Mouse (Mus musculus) kidney, adult 8-10 months (tissue): ENCODE measurements around the gene H2-M5.
A peak's percentile ranks its signal among the peaks of the same experiment; 100 is the strongest.
"Not testable (repeated sequence)": the region's sequence is repeated elsewhere in the genome, so short reads cannot be mapped to it uniquely, and the experiment has no call there.

Experiments used
- DNase-seq, 2 experiments: peaks; one replicate each; pipeline ENCODE4 v3.0.0; 2022

Gene H2-M5

DNA sequence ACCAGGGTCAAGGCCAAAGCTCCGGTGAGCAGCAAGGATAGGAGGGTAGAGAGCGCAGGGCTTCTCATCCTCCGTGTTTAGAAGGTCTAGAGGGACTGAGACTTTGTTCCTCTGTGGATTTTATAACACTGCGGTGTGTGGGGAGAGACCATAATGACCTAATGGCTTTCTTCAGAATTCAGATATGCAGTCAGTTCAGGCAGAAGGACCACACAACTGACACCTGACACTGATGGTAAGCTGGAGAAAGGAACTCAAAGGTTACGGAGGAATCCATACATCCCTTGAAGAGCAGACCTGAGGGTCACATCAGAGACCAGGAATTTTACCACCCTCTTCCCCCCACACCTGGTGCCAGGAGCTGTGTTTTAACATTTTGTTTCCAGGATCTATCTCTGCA lies at the start of gene H2-M5:
Gene H2-M5, minus strand, starts transcription at position 101 of the 400 bp plus-strand sequence.
- DNase-seq = no peak

DNA sequence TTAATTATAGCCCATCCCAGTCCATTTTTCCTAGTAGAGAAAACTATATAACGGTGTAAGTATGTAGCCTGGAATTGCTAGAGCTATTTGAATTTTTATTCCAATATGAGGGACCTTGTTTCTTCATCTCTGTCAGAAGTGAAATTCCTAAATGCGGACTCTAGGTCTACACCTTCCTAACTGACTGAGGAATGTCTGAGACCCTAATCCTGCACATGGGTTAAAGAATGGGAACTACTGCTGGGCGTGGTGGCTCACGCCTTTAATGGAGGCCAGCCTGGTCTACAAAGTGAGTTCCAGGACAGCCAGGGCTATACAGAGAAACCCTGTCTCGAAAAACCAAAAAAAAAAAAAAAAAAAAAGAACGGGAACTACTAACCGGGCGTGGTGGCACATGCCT lies 39.8 kb upstream of the H2-M5 start:
- DNase-seq = no peak

DNA sequence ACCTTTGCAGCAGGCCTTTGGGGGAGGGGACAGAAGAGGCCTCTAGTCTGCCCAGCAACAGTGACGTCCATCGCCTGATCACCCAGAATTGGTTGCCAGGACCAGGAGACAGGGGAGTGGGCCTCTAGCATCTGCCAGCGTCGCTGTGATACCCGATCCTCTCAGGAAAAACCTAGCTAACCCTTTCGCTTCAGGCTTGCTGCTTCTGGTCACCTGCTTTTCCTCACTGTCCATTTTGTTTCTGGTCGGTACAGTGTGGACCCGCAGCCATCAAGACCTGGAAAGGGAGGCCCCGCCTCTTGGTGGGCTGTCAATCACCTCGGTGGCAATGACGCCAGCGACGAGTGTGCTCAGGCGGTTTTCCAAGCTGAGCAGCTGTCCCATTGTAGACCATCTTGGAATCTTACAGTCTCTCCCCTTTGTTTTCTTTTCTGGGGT lies 39.4 kb upstream of the H2-M5 start:
- peak; percentile 81 to 88 for DNase-seq

DNA sequence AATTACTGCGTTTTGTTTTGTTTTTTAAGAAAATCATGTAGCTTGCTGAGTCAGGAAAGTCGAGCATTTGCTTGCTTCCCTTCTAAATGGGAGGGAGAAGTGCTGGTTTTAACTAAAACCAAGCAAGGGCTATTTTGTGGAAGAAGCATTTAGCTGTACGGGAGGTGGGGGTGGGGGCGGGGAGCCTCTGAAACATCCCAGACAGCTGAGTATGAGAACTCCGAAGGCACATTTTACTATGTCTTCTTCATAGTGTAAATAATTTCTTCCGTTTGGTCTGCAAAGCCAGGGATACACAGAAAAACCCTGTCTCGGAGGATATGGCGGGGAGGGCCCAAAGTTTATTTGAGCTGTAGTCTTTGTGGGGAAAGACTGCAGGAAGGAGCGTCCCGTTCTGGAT lies 38.9 kb upstream of the H2-M5 start:
- DNase-seq = no peak

DNA sequence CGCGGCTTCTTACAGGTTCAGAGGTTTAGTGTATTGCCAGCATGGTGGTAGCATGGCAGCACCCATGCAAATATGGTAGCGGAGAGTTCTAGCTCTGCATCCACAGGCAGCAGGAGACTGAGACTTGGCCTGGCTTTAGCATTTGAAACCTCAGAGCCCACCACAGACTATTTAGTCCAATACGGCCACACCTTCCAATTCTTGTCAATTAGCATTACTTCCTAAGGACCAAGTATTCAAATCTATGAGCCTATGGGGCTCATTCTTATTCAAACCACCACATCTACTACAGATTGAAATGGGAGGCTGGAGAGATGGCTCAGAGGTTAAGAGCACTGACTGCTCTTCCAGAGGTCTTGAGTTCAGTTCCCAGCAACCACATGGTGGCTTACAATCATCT lies 38.1 kb upstream of the H2-M5 start:
- DNase-seq = no peak

DNA sequence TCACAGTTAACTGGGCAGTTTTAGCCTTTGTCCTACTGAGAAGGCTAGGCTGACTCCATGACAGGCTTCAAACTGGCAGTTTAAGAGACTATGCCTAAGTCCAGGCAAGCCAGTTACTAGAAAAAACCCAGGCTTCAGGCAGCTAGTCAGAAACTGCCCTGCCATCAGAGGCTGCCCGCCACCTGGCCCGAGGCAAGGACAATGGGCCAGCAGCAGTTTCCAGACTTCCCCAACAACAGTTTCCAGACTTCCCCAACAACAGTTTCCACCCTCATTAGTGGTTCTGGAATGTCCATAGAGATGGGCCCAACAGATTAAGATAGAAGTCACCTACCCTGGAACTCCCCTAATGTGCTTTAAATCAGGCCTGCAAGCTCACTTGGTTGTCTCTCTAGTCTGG lies 37.1 kb upstream of the H2-M5 start:
- DNase-seq = no peak

DNA sequence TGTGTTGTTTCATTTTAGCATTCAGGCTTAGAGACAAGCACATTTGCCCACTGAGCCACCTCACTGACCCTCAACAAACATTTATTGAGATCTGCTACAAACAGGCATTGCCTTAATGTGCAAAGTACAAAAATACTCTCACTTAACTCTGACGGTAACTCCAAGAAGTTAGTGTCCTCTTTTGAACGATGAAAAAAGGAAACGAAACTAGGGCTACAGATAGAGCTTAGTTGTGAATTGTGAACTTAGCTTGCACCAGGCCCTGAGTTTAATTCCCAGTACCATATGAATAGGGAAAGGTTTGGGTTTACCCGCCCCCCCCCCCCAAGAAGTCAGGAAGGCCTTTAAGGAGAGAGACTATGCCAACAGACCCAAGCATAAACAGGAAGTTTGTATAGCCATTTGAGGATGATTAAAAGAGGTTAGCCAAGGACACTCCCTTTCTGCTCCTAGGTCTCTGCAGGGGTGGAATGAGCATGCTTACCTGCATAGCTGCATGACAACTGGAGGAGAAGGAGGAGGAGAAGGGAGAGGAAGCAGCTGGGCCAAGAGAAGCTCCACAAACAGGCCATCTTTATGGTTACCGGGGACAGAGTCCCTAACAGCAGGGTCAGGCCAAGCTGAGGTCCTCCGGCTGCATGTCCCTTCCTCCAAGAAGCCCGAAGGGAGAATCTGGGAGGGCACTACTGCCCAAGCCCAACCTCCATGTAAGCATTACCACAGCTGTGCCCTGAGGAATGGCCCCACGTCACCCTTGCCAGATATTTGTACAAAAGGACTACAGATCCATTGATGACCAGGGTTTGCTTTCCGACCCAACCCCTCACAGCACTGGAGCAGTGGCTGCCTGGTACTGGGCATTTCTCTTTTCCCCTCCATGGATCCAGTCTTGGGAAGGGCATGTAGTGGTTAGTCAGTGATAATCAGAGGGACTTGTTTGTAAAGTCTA lies 33.6 kb upstream of the H2-M5 start, which contains the start of gene Mog:
Gene Mog, minus strand, starts transcription at position 771 of the 949 bp plus-strand sequence.
- DNase-seq = no peak

DNA sequence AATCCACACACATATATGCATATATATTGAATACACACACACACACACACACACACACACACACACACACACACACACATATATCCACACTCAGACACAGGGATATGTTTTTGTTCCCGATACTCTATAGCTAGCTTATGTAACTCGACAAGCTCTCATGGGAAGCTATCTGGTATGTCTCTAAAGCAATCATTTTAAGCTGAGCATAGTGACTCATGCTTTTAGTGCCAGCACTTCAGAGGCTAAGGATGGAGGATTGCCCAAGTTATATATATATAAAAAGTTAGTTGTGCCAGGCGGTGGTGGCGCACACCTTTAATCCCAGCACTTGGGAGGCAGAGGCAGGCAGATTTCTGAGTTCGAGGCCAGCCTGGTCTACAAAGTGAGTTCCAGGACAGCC lies 29.9 kb upstream of the H2-M5 start:
- DNase-seq = not testable (repeated sequence)

DNA sequence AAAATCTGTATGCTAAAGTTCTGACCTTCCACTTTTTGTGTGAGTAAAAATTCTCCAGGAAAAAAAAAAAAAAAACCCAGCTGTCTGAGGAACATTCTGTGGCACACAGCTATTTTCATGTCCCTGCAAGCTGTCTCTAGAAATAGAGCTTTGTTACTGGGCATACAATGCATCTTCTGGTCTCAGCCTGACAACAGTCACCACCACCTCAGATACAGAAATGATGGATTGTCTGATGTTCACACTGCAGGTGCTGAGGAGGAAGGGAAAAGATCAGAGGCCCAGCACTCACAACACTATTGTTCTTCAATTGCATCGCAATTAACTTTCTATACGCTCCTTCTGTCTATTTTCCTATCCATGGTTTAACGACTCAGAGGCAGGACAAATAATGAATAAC lies 29.0 kb upstream of the H2-M5 start:
- no peak for DNase-seq

DNA sequence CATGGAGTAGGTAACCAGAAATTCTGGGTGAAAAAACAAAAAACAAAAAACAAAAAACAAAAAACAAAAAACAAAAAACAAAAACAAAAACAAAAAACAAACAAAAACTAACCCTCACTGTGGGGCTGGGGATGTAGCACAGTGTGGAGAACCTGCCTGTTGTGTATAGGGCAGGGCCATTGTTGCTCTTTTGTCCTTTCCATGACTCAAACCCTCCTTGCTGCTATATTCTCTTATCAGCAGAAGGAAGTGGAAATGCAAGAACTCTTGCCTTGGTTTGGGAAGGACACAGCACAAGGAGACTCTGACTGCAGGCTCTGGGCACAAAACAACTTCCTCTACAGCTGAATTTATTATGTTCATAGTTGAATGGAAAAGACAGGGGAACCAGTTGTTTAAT lies 27.0 kb upstream of the H2-M5 start:
- no peak for DNase-seq

DNA sequence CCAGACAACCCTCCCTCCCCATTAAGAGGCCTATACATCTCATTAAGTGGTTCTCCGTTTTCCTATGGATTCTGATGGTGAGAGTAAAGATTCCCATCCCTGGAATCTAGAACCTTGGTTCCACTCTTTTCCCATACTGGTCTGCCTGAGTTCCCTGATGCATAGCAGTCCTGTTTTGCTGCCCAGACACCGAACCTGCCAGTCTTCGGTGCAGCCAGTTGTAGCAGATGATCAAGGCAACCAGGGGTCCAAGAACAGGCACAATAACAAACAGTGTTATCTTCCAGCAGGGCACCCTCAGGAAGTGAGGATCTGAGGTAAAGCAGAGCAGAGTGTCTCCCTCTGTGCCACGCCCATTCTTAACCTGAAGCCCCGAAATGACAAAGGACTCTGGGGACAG lies 22.8 kb upstream of the H2-M5 start:
- no peak for DNase-seq

DNA sequence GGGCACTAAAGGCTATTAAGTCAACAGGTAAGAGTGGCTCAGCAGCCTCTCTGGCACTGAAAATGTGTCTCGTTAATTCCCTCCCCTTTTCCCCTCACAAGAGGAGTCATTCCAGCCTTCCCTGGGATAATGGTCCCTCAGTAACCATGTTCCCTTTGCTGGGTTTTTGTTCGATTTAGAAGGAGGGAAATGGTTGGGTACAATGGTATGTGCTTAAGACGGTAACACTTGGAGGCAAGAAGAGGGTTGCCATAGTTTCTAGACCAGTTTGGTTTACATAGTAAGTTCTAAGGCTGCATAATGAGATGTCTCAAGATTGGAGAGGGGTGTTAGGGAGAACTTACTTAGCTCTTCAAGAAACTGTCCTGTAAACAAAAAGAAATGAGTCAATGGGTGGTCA lies 22.4 kb upstream of the H2-M5 start:
- no peak for DNase-seq

DNA sequence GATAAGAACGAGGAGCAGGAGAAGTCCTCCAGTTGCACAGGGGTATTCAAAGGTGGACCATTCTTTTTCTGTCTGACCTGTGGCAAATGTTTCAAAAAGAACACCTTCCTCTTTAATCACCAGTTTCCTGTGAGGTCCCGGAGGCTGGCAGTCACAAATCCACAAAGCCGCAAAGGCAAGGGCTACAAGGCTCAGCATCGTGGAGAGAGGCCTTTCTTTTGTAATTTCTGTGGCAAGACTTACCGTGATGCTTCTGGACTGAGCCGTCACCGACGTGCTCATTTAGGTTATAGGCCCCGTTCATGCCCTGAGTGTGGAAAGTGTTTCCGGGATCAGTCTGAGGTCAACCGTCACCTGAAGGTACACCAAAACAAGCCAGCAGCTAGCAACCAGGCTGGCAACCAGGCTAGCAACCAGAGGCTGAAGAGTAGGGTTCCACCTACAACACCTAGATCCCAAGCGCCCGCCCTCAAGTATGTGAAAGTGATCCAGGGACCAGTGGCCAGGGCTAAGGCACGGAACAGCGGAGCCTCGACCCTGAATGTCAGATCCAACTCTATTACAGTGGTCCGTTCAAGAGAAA lies 20.2 kb upstream of the H2-M5 start:
- DNase-seq = no peak

DNA sequence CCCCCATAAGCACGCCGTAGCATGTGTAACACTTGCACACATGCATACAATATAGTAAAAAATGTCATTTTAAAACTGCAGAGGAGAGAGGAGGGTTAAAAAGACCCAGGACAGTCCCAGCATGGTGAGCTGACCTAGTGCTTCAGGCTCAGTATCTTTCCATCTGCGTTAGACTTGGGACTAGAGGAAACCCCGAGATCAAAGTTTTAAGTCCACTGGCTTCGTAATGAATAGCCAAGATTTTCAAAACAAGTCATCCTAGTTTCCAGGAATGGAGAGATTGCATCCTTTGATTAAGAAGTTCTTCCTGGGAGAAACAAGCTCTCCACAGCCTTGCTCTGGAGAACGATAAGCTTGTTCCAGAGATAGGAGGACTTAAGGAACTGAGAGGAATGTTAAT lies 18.8 kb upstream of the H2-M5 start:
- DNase-seq = peak; percentile 10 to 12

DNA sequence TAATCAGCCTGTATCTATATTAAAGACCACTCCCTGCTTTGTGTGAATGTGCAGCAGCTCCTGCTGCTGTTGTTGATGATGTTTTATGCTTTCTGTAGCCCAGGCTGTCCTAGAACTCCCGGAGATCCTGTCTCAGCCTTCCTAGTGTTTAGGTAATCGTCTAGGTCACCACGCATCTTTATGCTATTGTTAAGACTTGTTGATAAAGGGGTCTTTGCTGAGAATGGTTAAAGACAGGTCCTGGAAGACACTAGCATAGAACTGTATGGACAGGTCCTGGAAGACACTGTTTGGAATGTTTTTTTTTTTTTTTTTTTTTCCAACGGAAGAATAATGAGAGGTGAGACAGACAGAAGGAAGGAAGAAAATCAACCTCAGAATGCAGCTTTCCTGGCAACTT lies 14.0 kb upstream of the H2-M5 start:
- DNase-seq = no peak

DNA sequence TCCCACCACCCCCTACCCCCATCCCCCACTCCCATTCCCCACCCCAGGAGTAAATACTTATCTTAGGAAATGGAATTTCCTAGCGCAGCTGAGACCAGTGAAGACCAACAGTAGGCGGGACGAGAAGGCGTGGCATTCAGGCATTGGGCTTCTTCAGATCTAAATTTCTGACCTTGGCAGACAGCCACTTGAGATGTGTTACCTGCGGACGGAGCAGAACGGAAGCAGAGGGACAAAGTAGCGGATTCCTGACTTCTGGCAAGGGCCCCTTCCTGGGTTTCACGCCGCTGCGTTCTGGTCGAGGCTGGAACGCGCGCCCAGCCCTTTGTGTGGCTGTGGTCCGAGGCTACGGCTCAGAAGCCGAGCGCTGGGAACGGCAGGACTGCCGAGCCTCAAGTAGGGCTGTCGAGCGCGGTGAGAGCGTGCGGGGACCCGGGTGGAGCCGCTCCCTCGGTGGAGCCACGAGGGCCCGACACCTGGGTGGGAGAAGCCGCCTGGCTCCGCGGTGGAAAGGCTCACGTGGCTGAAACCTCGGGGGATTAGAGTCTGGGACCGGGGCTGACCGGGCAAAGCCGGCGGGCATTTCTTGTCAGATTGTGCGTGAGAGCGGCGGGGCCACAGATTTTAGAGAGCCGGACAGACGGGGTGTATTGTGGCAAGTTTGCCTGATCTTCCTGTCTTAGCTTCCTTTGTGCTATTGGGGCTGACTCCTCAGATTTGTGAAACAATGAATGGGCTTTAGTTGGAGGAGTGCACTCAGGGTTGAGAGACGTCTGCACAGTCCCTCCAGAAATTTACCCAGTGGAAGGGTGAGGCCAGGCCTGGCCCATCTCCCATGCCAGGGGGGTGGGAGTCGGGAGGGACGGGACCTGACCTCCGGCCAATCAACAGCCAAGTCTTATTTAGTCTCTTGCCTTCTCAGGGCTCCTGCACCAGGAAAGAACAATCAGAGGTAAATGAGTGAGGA lies 13.3 kb upstream of the H2-M5 start:
- DNase-seq = peak; percentile 44 to 53

DNA sequence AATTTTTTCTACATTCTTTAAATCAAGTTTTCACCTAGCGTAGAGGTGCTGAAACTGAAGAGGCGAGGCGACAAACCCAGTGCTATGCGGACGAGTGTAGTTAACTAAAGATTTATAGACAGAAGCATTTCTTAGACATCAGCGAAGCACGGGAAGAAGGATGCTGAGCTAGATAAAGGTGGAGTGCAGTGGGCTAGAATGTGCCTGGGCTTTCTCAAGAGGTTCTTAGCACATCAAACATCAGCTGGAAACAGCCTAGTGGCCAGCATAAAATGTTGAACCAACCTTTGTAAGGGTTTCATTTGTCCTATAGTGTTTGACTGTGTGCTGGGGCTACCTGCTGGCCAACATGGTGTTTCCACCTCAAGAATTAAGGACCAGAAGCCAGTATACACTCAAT lies 11.5 kb upstream of the H2-M5 start, which contains the start of gene Zfp57:
Gene Zfp57, plus strand, starts transcription at position 301 of the 400 bp plus-strand sequence.
- no peak for DNase-seq

DNA sequence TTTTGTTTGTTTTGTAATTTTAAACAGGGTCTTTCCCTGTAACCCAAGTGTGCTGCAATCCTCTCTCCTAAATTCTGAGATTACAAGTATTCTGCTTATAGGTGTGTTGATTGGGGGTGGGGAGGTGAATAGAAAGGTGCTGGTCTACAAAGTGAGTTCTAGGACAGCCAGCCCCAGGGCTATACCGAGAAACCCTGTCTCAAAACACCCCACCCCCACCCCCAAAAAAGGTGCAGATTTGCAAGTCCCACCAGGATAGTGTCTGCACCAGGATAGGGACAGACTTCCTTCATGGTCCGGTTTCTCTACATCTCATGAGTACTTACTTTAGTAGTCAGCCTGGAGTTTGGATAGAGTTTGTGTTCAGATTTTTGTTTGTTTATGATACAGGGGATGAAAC lies 9.1 kb upstream of the H2-M5 start:
- DNase-seq = no peak

DNA sequence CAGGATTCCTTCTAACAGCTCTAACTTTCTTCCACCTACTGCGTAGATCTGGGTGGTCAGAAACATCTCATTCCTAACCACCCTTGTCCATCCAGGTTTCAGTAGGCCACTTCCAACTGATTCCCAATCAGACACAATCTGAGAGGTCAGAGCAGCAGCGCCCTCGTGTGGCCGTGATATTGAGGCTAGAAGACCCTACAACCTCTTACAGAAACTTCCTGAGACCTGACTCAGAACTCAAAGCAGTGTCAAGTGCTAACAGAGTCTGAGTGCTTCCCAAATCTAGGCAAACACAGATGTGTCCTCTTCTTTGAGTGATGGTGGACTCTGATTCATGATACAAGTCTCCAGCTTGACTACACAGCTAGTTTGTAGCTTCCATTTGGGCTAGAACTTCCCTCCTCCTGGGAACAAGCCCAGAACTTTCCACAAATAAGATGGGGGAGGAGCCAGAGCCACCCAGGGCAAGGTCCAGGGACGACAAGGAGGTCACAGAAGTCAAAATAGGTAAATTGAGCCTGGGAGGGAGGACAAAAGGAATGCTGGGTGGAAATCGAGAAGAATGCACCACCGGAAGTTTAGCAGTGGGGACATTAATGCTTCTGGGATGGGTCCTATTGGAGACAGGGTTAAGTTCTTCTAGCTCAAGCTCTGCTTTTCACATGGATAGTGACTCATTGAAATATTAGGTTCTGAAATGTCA lies 7.8 kb upstream of the H2-M5 start:
- DNase-seq = peak; percentile 40 to 84

DNA sequence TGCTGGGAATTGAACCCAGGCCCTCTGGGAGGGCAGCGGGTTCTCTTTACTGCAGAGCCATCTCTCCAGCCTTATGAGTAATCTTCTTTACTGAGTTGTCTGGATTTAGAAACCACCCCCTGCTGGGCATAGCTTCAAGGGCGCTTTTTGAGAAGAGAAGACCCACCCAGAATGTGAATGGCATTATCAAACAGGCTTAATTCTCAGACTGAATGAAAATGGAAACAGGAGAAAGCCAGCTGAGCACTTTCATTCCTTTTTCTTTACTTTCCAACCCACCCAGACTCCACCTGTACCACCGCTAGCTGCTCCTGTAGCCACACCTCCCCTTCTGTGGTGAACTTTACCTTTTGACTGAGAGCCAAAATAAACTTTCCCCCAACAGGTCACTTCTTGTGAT lies 6.1 kb upstream of the H2-M5 start:
- no peak for DNase-seq

DNA sequence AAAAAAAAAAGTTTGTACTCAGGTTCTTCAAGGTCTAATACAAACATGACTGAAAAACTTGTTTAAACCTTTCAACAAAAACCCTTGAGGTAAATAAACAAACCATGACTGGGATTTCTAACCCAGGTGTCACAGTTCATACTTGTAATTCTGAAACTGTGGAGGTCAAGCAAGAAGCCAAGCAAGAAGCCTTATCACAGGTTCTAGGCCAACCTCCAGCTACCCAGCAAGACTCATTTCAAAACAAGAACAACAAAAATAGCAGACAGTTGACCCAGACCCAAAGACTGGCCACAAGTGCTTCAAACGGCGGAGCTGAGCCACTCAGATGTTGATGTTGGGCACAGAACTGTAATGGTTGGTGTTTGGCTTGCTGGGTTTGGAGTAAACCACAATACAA lies 5.2 kb upstream of the H2-M5 start:
- DNase-seq = no peak

DNA sequence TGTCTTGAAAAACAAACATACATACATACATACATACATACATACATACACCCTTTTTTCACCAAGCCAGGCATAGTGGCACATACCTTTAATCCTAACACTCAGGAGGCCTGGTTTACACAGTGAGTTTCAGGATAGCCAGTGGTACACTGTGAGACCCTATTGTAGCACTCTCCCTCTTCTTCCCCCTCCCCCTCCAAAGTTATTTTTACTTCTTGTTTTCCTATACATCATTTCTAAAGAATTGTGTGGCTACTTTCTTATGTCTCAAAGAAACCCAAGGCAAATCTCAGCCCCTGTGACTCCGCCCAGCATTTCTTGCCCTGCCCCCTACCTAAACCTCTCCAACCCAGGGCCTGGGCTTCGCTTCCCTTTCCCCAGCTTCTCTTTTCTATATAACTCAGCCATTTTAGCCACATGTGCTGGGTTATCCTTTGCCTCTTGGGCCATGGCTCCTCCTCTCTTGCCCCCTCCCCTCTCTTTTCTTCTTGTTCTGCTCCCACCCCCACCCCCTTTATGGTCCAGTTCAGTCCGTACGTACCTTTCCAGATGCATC lies 4.5 kb upstream of the H2-M5 start:
- no peak for DNase-seq
